Mouse (Mus musculus) cerebellum, adult 9-10 months (tissue): ENCODE measurements at regions not wholly inside any gene's neighbourhood (a gene's known extent, or its start where the extent isn't known, plus 50 kb on each side); places are given as distances from the start of the nearest gene placed in this dataset.
"Not testable (repeated sequence)": the region's sequence is repeated elsewhere in the genome, so short reads cannot be mapped to it uniquely, and the experiment has no call there.

Experiments
- DNase-seq: peaks from one replicate; pipeline ENCODE4 v3.0.0; 2022

DNA sequence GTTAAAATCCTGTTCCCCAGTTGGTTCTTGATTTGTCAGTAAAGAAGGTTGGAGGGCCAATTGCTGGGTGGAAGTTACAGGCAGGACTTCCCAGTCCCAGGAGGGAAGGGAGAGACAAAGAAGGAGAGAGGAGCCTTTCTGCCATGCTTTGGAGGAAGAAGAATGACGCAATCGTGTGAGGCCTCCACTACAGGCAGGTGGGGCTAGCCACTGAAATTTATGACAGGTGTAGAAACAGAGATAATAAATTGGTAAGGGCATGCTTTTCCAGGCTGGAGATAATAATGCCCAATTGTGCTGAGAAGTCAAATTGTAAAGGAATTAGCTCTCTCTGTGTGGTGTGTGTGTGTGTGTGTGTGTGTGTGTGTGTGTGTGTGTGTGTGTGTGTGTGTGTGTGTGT lies 135.0 kb upstream of the Zfp637 start:
- no peak for DNase-seq

- DNase-seq, result no peak
These were observed 131.8 kb upstream of the Zfp637 start for GRCm38 (mm10) chr6:117709212-117709611.

- no peak for DNase-seq
These were observed 125.8 kb upstream of the Zfp637 start for GRCm38 (mm10) chr6:117715056-117715777.

DNA sequence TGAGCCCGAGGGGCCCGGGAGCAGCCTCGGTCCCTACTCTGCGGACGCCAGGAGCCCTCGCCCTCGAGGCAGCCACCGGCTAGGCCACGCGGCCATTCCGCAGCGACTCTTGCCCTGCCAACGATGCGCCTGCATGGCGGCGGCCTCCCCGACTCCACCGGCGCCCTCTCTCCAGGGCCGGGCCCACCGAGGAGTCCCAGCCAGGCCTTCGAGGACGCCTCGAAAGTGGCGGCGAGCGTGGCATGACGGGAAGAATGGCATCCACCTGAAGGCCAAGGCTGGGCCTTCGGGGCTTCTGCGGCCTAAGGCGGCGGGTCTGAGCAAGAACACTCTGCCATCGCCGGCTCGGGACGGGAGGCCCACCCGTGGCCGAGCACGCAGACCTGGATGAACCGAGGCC lies 124.6 kb upstream of the Zfp637 start:
- not testable (repeated sequence) for DNase-seq

DNA sequence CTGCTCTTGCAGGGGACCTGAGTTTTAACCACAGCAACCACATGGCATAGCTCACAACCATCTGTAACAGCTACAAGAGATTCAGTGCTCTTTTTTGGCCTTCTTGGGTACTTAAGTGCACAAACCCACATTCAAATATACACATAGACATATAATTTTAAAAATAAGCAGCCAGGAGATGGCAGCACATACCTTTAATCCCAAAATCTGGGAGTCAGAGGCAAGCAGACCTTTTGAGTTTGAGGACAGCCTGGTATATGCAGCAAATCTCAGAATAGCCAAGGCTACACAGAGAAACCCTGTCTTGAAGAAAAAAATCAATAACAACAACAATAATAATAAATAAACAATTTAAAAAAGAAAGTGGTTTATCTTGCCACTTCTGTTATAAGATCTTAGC lies 88.6 kb upstream of the Zfp637 start:
- not testable (repeated sequence) for DNase-seq

DNA sequence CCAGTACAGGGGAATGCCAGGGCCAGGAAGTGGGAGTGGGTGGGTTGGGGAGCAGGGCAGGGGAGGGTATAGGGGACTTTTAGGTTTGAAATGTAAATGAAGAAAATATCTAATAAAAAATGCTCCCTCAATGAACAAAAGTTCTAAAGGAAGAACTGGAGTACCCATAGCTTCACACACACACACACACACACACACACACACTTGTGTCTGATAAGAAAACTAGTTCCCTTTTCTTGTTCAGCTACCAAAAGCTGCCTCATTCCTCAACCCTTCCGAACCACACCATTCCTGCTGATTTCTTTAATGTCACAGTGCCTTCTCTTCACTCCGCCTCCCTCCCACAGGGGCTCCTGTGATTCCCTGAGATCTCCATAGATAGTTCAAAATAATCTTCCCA lies 85.3 kb upstream of the Zfp637 start:
- not testable (repeated sequence) for DNase-seq

GRCm38 (mm10) chr6:117756176-117756575 lies 84.8 kb upstream of the Zfp637 start:
- DNase-seq, result no peak

DNA sequence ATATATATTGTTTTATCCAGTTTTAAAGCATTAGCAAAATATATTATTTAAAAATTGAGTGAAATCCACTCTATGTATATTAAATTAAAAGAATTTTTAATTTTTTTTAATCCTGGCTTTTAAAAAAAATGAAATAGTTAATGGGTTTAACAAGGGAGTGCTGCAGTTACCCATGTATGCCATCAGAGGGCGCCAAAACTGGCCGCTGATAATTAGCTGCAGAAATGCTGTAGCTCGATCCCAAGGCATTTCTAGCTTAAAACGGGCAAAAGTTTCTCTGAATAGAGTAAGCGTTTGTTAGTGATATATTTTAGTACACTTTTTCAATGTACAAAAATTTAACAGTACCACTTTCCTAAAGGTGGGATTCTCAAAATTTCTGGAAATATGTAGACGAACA lies 82.5 kb upstream of the Zfp637 start:
- peak; percentile 38 for DNase-seq

GRCm38 (mm10) chr6:117771506-117771905 lies 69.5 kb upstream of the Zfp637 start:
- DNase-seq, result no peak

GRCm38 (mm10) chr6:117772396-117772795 lies 68.6 kb upstream of the Zfp637 start:
- no peak for DNase-seq

DNA sequence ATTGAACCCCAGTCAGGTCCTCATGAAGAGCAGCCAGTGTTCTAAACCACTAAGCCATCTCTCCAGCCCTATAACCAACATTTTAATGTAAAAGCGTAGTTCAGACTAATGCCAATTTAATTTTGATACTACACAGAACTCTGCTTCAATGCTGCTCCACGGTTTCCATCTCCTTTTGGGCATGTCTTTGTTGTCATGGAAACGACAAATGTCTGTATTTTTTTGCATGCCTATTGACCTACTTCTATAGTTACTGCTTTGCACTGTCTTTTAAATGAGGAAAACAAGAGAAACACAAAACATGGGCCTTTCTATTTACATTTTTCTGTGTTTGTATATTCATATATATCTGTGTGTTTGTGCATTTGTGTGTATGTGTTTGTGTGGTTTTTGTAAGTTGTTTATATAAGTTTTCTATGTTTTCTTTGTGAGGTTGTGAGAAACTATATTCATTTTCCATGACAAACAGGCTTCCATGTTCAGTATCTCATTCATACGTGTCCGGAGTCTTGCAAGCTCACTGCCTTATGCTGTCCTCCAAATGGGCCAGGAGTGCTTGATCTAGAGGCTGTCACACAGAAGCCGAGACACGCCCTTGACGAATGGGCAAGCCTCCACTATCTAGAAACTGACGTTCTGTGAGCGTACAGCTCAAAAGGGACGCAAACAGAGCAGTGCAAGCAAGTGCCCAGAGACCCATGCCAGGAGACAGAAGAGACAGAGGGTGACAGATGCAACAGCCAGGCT lies 65.5 kb upstream of the Zfp637 start:
- DNase-seq, result no peak

- no peak for DNase-seq
These were observed 63.0 kb upstream of the Zfp637 start for GRCm38 (mm10) chr6:117778027-117778426.

DNA sequence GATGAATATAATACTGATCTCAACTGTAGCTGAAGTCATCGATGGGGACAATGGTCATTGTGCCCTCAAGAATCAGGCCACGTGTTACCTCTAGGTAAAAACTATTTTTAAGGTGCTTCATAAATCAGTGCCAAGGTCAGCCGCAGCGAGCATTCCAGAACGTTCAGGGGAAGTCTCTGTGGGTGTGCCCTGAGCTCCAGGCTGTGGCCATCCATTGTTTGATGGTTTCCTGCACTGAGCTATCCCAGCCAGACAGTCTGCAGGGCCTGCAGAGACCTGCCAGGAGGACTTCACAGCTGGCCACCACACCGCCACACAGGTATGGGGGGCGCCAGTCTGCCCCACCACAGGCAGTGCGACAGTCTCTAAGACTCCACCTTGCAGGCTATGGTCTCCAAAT lies 62.5 kb upstream of the Zfp637 start:
- DNase-seq, result no peak

- no peak for DNase-seq
These were observed 62.0 kb upstream of the Zfp637 start for GRCm38 (mm10) chr6:117779020-117779419.

- no peak for DNase-seq
These were observed 52.1 kb upstream of the Zfp637 start for GRCm38 (mm10) chr6:117788580-117789540.

- DNase-seq, result no peak
These were observed 50.4 kb upstream of the Zfp637 start for GRCm38 (mm10) chr6:117790581-117790980.
